Mouse (Mus musculus) lung, postnatal 14 days (tissue): ENCODE measurements around the gene Phyhd1.

Experiments
- DNase-seq: peaks from one replicate; pipeline ENCODE4 v3.0.0; 2021

Phyhd1 gene

GRCm38 (mm10) chr2:30285416-30286181, 19.6 kb downstream of the Phyhd1 start:
- no peak for DNase-seq

- DNase-seq, result peak; percentile 99
These were observed 20.4 kb downstream of the Phyhd1 start, which contains the start of the genes Dolk and Nup188 for GRCm38 (mm10) chr2:30286192-30287026. Gene Dolk, minus strand, starts transcription at chr2:30286334. Gene Nup188, plus strand, starts transcription at chr2:30286397.

- no peak for DNase-seq
These were observed 21.0 kb downstream of the Phyhd1 start for GRCm38 (mm10) chr2:30287027-30287373.

- DNase-seq, result peak; percentile 4
These were observed 33.5 kb downstream of the Phyhd1 start for GRCm38 (mm10) chr2:30299525-30299924.

- DNase-seq, result no peak
These were observed 34.0 kb downstream of the Phyhd1 start for GRCm38 (mm10) chr2:30299966-30300365.

- no peak for DNase-seq
These were observed 40.1 kb downstream of the Phyhd1 start for GRCm38 (mm10) chr2:30306087-30306486.

GRCm38 (mm10) chr2:30309351-30309750, 43.3 kb downstream of the Phyhd1 start:
- DNase-seq, result no peak

- no peak for DNase-seq
These were observed 45.5 kb downstream of the Phyhd1 start for GRCm38 (mm10) chr2:30311481-30311880.

- DNase-seq, result no peak
These were observed 50.1 kb downstream of the Phyhd1 start for GRCm38 (mm10) chr2:30316136-30316535.

- no peak for DNase-seq
These were observed 51.0 kb downstream of the Phyhd1 start for GRCm38 (mm10) chr2:30316955-30317354.

GRCm38 (mm10) chr2:30319260-30319659, 53.3 kb downstream of the Phyhd1 start:
- DNase-seq, result no peak

GRCm38 (mm10) chr2:30323111-30323510, 57.1 kb downstream of the Phyhd1 start:
- no peak for DNase-seq

- no peak for DNase-seq
These were observed 59.3 kb downstream of the Phyhd1 start for GRCm38 (mm10) chr2:30325296-30325695.

- no peak for DNase-seq
These were observed 61.3 kb downstream of the Phyhd1 start for GRCm38 (mm10) chr2:30327276-30327675.

GRCm38 (mm10) chr2:30328791-30329190, 62.8 kb downstream of the Phyhd1 start:
- DNase-seq, result no peak
